Mouse (Mus musculus): ENCODE results near the gene Gse1.

The Gse1 gene

DNA sequence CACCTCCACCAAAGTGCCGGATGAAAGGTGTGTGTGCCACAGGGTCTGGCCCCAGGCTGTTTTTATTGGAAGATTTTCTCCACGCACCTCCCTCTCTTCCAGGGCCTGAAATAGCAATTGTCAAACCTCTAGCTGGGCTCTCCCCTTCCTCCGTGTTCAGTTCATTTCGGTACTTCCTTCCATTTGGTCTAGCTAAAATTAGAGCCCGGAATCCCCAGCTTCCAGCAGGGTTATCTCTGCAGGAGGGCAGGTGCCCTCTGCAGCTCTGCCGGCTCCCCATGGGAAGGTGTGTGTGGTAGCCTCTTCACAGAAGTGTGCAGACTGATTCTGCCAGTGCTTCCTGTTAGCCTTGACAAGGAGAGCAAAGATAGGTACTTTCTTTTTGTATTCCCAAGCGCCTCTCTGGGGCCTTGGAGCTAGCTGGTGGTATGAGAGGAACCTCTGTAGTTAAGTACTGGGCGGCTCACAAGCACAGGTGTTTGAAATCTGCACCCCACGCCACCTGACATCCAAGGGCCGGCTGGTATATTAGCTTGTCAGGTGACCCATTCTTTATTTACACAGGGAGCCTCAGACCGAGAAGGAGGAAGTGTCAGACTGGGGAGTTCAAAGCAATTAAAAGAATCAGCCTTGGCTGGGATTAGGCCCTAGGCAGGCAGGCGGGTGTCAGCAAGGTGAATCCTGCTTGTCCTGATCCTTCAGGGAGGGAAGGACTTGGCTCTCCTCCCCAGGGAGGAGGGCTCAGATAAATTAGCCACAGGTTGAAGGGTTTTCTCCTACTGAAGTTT is 262.3 kb downstream of the Gse1 start:
- peak; percentile 81 for DNase-seq (ENCODE audit: extremely low read depth, low read depth, low spot score)

DNA sequence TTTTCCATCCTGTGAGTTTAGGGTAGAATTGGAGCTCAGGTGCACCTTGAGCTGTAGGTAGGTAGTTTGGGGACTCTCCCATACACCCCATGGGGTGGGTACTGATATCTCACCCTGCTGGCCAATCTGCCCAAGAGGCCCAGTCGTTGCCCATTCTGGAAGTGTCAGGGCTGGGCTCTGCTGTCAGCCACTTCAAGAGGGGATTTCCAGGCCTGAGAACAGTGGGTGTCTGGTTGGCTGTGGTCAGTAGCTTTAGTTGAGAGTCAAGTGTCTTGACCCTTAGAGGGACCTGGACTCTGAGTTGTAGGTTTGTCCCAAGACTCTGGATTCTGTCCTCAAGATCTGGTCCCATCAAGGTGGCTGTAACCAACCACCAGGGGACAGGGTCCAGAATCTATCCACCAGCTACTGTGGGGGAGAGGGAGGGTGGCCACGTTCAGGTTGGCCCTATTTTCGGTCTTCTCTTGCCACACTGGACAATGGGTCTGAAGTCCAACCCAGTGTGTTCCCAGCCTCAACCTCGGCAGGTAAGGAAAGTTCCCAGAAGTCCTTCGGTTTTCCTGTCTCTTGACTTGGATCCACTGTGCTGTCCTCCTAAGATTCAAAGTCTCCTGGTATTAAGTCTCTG is 263.0 kb downstream of the Gse1 start:
- no peak for DNase-seq (ENCODE audit: extremely low read depth, low read depth, low spot score)

DNA sequence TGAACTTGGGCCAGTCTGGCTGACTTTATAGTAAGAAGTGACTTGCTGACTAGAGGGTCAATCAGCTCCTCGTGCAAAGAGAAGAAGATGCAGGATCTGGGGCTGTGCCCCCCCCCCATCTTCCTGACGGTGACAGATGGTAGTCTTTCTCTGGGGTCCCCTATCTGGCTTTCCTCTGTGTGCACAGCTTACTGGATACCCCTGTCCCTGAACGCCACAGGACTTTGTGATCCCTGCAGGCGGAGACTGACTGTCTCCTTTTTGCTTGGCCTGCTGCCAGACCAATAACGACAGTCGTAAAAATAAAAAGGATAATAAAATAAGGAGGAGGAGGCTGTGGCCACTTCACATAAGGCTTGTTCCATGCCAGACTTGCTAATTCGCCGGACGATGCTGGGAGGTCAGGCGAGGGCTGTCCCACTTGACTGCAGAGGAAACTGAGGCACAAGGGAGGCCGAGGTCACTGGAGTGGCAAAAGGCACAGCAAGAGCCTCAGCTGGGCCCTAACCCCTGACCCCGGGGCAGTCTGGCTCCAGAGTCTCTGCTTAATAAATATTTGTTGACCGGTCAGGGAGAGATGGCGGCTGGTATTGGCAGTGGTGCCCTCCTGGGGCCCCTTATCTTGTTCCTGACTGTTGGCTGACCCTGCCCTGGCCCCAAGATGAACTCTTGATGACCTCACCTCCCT is 264.1 kb downstream of the Gse1 start:
- no peak for DNase-seq (ENCODE audit: extremely low read depth, low read depth, low spot score)

DNA sequence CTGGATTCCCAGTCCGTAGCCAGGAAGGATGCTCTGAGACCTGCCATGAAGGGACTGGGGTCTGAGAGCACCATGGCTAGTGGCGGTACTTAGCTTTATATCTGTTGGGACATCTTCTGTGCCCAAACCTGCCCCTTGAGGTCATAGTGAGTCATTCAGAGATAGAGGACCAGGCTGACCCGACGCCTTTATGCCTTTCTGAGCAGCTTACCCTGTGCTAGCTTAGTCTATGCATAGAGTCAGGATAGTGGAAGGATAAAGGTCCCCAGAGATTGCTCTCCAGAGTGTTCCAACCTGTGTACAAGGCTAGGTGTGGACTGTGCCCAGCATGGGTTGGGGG is 264.6 kb downstream of the Gse1 start:
- no peak for DNase-seq (ENCODE audit: extremely low read depth, low read depth, low spot score)

DNA sequence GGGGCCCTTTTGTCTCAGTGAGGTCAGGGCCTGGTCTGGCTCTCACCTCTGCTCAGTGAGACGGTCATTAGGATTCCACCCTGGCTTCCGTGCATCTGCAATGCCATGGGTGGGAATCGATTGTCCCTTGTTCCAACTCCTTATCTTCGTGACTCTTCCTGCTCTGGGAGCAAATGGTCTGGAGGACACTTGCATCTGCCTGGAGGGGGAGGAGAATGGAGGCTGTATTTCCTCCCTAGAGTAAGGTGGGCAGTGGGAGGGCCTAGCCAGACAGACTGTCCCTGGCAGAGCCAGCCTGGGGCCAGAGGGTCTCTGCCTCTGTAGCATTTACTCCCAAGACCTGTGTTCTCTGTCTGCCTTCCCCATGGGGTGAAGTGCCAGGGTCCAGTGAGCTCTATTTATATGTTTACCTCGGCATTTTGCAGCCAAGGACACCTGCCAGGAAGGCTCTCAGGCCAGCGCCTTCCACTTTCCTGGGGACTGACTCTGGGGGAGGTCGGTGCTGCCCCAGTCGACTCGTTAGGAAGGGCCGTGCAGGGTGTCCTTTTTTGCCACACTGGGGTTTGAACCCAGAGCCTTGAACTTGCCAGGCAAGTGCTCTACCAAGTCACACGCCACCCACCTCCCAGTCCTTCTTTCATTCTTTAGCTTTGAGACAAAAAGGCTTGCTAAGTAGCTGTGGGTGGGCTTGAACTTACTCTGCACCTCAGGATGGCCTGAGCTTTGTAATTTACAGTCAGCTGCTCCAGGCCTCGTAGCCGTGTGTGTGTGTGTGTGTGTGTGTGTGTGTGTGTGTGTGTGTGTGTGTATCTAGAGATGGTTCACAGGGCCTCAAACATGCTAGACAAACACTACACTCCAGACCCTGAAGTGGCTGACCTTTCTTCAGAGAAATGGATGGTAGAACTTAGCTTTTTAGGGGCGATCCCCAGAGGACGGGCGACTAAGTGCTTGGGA is 265.5 kb downstream of the Gse1 start:
- no peak for DNase-seq (ENCODE audit: extremely low read depth, low read depth, low spot score)

DNA sequence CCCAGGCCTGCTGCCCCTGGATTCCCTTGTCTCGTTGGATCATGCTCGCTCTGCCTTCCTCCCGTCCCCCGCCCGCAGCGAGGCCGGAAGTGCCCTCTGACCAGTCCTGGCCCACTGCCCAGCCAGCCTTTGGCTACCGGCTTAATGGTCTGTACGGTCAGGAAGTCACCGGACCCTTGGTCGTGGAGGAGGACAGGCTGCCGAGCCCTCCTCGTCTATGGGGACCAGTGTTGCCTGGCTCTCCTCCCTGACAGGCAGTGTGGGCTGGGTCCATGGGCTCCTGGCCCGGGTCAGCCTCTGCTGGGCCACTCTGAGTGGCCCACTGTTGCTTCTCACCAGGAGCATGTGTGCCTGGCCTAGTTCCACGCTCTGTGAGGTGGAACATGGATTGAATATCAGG is 266.6 kb downstream of the Gse1 start:
- DNase-seq (ENCODE audit: extremely low read depth, low read depth, low spot score), result no peak

DNA sequence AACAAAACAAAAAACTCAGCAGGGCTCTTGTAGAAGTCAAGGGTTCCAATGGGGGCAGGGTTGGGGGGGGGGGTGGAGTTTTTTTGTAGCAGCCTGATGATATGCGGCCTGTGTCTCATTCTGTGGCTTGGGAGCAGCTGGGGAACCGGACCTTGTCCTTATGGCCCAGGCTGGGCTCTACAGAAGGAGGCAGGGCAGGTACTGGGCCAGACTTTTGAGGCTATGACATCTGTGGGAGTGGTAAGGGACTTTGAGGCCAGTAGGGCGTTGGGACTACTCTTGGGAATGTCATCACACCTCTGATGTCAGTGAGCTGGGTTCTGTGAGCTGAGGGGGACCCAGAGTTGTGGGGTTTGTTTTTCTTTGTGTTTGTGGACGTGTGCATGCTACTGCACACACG is 267.2 kb downstream of the Gse1 start:
- DNase-seq (ENCODE audit: extremely low read depth, low read depth, low spot score), result no peak

DNA sequence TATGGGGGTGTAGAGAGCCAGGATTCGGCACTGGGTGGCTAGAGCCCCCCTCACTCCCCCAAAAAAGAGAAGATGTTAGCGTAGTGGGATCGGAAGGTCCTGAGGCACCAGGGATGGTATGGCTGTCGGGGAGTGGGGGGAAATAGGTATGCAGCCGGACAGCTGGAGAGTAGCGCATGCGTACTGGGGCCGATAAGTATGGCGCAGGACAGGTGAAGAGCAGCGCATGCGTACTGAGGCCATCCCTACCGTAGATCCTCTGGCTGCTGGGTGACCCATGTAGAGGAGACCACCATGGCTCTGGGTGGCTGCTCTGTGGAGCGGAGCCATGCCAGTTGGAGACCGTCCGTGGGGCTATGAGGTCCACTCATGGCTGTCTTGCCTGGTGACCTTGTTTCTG is 268.2 kb downstream of the Gse1 start:
- DNase-seq (ENCODE audit: extremely low read depth, low read depth, low spot score), result no peak

DNA sequence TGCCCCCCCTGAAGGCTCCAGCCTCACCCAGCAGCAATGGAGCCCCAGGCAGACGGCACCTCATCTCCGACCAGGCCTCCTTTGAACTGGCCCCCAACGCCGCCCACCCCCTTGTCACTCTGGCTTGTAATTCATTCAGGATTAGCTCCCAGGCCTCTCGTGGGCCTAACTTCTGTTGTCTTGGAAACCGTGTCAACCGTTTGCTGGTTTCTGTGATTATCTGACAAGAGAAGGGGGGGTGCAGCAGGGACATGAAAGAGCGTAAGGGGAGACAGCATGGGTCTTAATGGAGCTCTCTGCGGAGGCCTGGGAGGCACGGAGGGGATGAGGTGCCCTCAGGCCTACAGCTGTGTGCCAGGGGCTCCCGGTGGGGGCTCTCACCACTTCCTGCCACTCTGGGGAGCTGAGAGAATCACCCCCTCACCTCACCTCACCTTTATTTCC is 269.3 kb downstream of the Gse1 start:
- DNase-seq (ENCODE audit: extremely low read depth, low read depth, low spot score), result no peak

DNA sequence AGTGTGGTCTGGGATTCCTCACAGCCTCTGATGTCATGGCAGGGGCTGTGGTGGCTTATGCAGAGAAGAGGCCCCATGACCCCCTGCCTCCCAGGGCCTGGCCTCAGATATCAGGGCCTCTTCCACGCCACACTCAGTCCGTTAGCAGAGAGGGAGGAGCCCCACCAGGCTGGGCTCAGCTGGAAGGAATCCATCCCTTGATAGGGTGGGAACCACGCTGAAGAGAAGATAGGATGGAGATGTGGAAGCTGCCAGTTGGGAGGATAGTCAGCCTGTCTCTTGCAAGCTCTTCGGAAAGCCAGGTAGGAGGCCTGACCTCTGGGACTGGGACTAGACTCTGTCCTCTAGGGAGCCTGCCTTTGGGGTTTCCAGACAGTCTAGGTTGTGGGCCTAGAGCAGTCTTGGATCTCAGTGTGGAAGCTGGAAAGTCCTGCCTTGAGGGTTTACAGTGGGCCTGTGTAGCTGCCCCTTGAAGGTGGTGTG is 270.1 kb downstream of the Gse1 start:
- no peak for DNase-seq (ENCODE audit: extremely low read depth, low read depth, low spot score)

DNA sequence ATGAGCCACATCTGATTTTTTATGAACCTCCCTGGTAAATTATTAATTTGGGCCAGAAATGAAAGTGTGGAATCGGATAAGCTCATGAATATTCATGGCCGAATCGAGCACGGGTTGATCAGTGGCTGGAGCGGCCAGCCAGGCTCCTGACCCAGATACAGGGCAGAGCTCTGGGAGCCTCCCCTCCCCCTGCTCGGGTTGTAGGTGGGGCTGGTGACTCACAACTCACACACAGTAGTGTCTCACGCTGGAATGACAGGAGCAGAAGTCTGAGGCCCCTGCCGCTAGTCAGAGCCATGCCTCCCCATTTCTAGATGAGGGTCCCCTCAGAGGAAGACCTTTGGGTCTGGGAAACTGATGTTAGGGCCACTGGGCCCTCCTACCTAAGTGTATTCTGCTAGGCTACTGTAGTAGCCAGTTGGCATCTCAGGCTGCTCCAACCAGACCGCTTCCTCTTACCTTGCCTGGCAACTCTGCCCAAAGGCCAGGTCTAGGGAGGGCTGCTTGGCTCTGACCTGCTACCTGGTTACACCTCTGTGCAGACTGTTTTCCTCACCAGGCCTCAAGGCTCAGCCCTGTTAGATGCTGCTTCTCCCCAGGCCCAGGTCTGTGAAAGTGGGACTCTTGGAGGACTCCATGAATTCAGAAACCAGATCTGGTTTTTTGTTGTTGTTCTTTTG is 270.8 kb downstream of the Gse1 start:
- DNase-seq (ENCODE audit: extremely low read depth, low read depth, low spot score), result no peak

DNA sequence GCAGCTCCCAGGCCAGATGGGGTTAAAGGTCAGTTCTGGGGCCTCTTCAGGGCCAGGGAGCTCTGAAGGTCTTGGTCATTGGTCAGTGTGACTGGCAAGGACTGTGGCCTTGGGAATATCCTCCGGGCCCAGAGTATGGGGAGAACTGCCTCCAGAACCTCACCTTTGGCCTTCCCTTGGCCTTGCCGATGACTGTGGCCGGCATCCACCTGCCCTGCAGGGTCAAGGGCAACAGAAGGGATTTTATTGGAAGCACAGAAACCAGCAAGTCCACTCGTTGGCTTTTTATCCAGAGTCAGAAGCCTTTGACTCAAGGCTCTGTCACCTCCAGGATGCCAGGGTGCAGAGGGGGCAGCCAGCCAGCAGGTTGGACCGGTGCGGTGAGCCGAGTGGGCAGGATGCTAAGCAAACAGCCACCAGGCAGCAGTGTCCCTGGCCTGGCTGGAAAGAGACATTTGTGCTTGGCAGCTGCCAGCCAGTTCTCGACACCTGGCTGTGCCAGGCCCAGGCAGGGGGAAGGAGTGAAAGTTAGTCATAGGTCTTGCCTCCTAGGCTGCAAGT is 272.5 kb downstream of the Gse1 start:
- peak; percentile 86 for DNase-seq (ENCODE audit: extremely low read depth, low read depth, low spot score)

DNA sequence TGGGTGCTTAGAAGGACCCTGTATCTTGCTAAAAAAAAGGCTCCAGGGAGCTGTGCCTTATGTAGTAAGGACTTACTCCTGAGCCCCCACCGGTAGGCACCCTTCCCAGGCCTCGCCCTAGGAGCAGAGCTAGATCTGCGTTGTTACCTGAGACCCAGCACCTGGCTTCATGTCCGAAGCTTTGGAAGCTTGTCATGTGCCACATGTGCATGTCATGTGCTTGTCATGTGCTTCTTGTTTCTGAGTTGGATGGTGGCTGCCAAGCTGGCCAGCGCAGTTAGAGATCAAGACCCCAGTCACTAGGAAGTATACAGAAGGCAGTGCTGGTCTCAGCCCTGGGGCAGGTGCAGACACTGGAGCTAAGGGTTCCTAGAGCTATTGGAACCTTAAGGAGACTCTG is 273.2 kb downstream of the Gse1 start:
- DNase-seq (ENCODE audit: extremely low read depth, low read depth, low spot score), result no peak

DNA sequence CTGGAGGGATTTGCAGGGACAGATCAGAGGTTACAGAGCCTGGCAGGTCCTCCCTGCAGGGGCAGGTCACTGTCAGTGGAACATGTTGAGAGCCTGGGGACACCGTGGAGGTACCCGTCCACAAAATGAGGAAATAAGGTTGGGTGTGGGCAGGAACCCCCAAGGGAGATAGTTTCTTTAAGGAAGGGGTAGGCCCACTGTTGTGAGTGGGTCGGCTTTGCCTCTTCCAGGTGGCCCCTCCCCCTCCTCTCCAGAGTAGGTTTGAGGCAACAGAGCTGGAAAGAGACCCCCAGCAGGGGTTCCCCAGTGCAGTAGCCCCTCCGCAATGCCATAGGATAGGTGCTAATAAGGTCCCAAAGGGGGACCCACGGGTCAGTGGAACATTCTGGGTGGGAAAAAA is 274.2 kb downstream of the Gse1 start:
- DNase-seq (ENCODE audit: extremely low read depth, low read depth, low spot score), result no peak

DNA sequence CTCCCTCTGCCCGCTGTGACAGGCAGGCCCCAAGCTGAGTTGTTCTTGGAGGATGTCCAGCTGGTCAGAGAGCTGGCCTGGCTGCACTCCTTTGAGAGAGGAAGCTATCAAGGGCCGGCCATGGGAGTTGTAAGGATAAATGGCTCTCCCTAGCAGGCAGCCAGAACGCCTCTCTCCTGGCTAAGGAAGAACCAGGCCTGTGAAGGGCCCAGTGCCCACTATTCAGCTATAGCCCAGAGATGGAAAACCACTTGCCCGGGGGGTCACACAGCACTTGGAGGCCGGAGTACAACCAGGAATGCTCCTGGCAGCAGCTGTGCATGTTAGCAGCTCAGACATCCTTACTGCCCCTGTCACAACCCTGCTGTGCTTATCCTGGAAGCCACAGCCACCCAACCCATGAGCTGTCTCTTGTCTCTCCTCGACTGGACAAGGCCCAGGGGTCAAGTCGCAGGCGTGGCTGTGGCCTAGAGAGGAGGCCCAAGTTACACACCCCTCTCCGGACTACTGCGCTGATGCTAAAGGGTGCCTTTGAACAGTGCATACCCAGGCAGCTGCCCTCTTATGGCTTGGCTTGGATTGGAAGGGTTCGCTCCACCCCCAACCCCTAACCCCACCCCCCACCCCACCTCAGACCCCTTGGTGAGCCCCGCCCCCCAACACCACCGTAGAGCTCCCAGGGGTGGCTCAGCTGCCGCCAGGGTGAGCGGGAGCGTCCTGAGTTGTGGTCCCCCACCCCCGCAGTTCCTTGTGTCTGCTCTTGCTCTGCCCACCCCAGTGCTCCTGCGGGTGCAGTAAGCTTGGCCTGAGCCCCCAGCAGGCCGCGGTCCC is 276.2 kb downstream of the Gse1 start:
- no peak for DNase-seq (ENCODE audit: extremely low read depth, low read depth, low spot score)

DNA sequence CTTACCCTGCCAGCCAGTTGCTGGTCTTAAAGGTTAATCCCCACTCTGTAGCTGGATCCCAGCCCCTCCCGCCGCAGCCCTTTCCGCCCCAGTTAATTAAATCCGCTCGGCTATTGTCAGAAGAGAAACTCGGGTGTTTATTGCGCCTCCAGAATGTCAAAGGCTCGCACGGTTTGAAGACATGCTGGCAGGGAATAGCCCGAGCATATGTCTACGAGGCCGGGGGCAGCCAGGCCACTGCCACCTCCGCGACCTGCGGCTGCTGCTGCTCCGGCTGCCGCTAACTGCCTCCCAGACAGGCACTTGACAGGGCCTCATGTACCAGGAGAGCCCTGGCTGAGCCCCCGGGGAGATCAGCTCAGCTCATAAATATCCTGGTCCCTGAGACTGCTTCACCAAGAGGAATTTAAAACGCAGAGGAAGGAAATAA is 276.8 kb downstream of the Gse1 start:
- DNase-seq (ENCODE audit: extremely low read depth, low read depth, low spot score), result no peak

DNA sequence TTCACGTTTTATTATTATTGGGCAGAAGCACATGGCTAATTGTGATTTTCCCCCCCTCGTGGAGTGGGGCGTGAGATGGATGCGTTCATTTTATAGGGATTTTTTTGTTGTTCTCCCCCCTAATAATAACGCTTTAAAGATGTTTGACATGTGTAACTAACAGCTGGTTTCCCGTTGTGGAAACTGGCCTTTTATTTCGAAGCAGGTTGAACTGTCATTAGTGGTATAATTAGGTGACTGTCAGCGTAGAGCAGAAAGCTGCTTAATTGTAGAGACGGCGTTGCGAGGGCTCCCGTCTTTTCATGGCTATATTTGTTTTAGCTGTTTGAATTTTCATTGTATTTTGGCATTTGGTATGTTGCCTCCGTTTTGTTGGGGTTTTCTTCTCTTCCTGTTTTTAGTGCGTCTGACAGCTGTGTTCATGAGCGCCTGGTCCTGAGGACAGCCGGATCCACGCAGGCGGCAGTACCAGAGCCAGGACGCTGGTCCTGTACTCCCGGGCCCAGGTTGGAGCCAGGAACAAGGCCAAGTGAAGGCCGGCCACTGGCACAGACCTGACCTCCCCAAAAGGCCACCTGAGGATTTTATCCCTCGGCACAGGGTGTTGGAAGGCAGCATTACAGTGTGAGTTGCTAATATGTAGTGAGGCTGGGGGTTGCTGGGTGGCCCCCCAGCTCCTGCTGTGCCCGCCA is 277.5 kb downstream of the Gse1 start:
- no peak for DNase-seq (ENCODE audit: extremely low read depth, low read depth, low spot score)

DNA sequence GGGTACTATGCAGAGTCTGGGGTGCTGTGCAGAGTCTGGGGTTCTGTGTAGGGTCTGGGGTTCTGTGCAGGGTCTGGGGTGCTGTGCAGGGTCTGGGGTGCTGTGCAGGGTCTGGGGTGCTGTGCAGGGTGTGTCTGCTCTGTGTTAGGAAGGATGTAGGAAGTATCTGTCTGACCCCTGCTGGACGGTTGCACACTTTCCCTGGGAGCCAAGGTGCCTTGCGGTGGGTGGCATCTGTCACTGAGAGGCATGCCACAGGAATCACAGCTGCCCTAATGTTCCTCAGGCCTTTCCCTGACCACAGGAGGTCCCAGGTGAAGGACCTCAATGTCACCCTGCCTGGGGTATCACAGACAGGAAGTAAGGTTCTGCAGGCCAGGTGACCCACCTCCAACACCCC is 278.3 kb downstream of the Gse1 start:
- no peak for DNase-seq (ENCODE audit: extremely low read depth, low read depth, low spot score)

DNA sequence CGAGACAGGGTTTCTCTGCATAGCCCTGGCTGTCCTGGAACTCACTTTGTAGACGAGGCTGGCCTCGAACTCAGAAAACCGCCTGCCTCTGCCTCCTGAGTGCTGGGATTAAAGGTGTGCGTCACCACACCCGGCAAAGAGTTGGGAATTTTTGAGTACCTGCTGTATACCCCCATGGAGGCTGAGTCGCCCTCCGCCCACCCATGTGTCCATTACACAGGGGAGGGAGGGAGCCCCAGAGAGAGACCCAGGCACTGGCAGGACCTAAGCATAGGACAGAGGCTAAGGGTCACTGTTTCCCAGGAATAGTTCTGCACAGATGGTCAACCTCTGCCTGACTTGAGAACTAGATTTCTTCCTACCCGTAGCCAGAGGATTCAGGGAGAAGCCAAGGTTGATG is 279.0 kb downstream of the Gse1 start:
- DNase-seq (ENCODE audit: extremely low read depth, low read depth, low spot score), result no peak

Measured in fat pad, adult 2 months (tissue).